Mouse (Mus musculus) MEL (cell line): ENCODE results near the gene Mmgt1. TPM values are rescaled to one million over a fixed set of nuclear protein-coding genes. Genes with fewer than 3 reads are reported as not detected.

ENCODE experiments used
- DNase-seq: peaks from one replicate; pipeline ENCODE4 v3.0.0; 2011; ENCODE audit warnings: low read depth, low spot score
- H3K27ac ChIP-seq: 2 replicates; pipeline ENCODE4 v1.5.1; 2012; ENCODE audit warnings: low read depth, mild to moderate bottlenecking, control low read depth, low read length, moderate library complexity; ENCODE audit not compliant: control insufficient read depth
- H3K27me3 ChIP-seq, 2 experiments: fragments of 150-350 bp in 1 of 2; sonication (generic) in 1 of 2; 2 replicates each; pipeline ENCODE4 v1.6.1; 2012; ENCODE audit warnings: low read length in 2 of 2, mild to moderate bottlenecking in 2 of 2, improper control_type of control experiment in 1 of 2, moderate library complexity in 1 of 2; ENCODE audit not compliant: insufficient read depth in 2 of 2, control insufficient read depth in 1 of 2
- H3K36me3 ChIP-seq, 2 experiments: 2 replicates each; pipeline ENCODE4 v1.6.1; 2012 to 2014; ENCODE audit warnings: low read length in 2 of 2, improper control_type of control experiment in 1 of 2, inconsistent platforms in 1 of 2, mild to moderate bottlenecking in 1 of 2; ENCODE audit not compliant: insufficient read depth in 2 of 2, control insufficient read depth in 1 of 2
- H3K4me1 ChIP-seq, 2 experiments: fragments of 150-350 bp in 1 of 2; sonication (generic) in 1 of 2; 2 replicates each; pipeline ENCODE4 v1.6.1; 2012; ENCODE audit warnings: low read length in 2 of 2, improper control_type of control experiment in 1 of 2, mild to moderate bottlenecking in 1 of 2; ENCODE audit not compliant: insufficient read depth in 2 of 2, control insufficient read depth in 1 of 2
- H3K4me3 ChIP-seq, 2 experiments: fragments of 150-350 bp in 1 of 2; sonication (generic) in 1 of 2; 2 replicates each; pipeline ENCODE4 v1.5.1; 2012; ENCODE audit warnings: low read depth in 2 of 2, low read length in 2 of 2, mild to moderate bottlenecking in 2 of 2, moderate library complexity in 2 of 2, control low read depth in 1 of 2, improper control_type of control experiment in 1 of 2; ENCODE audit not compliant: control insufficient read depth in 1 of 2, insufficient read depth in 1 of 2
- H3K79me2 ChIP-seq: 2 replicates; pipeline ENCODE4 v1.6.1; 2012; ENCODE audit warnings: mild to moderate bottlenecking, low read length, moderate library complexity; ENCODE audit not compliant: control insufficient read depth, poor library complexity, insufficient read depth
- H3K9ac ChIP-seq: 2 replicates; pipeline ENCODE4 v1.6.1; 2012; ENCODE audit warnings: low read depth, mild to moderate bottlenecking, control low read depth, low read length, moderate library complexity; ENCODE audit not compliant: control insufficient read depth, poor library complexity, severe bottlenecking
- H3K9me3 ChIP-seq: fragments of 150-350 bp; sonication (generic); replicated peaks from 2 replicates; pipeline ENCODE4 v1.6.1; 2012; ENCODE audit warnings: mild to moderate bottlenecking, low read length, improper control_type of control experiment, moderate library complexity; ENCODE audit not compliant: insufficient read depth
- CHD1 ChIP-seq: IDR thresholded peaks from 2 replicates; pipeline ENCODE4 v1.6.1; 2012; ENCODE audit warnings: low read depth, mild to moderate bottlenecking, inconsistent platforms, low read length, improper control_type of control experiment
- CHD2 ChIP-seq: IDR thresholded peaks from 2 replicates; pipeline ENCODE4 v1.6.1; 2011; ENCODE audit warnings: low read length, improper control_type of control experiment
- CTCF ChIP-seq, 3 experiments: IDR thresholded peaks in 2 of 3; conservative IDR thresholded peaks in 1 of 3; 2 replicates each; pipeline ENCODE4 v1.5.1; 2011 to 2012; ENCODE audit warnings: low read length in 3 of 3, low read depth in 2 of 3, mild to moderate bottlenecking in 2 of 3, improper control_type of control experiment in 1 of 3, inconsistent platforms in 1 of 3, mixed read lengths in 1 of 3, moderate library complexity in 1 of 3; ENCODE audit not compliant: control insufficient read depth in 1 of 3, insufficient read depth in 1 of 3, poor library complexity in 1 of 3, severe bottlenecking in 1 of 3
- ELF1 ChIP-seq: IDR thresholded peaks from 2 replicates; pipeline ENCODE4 v1.6.1; 2014; ENCODE audit warnings: low read depth, mild to moderate bottlenecking, inconsistent platforms, low read length, improper control_type of control experiment, moderate library complexity
- EP300 ChIP-seq, 2 experiments: IDR thresholded peaks; 2 replicates each; pipeline ENCODE4 v1.6.1; 2011; ENCODE audit warnings: improper control_type of control experiment in 2 of 2, low read length in 2 of 2, low read depth in 1 of 2, mild to moderate bottlenecking in 1 of 2
- ETS1 ChIP-seq: IDR thresholded peaks from 2 replicates; pipeline ENCODE4 v1.6.1; 2012; ENCODE audit warnings: low read depth, mild to moderate bottlenecking, inconsistent platforms, low read length, improper control_type of control experiment, moderate library complexity
- GATA1 ChIP-seq: IDR thresholded peaks from 2 replicates; pipeline ENCODE4 v1.6.1; 2011; ENCODE audit warnings: low read depth, low read length, improper control_type of control experiment
- HCFC1 ChIP-seq: IDR thresholded peaks from 2 replicates; pipeline ENCODE4 v1.6.1; 2012; ENCODE audit warnings: low read depth, mild to moderate bottlenecking, inconsistent platforms, low read length, improper control_type of control experiment, moderate library complexity
- JUND ChIP-seq: IDR thresholded peaks from 2 replicates; pipeline ENCODE4 v1.6.1; 2011; ENCODE audit warnings: low read depth, mild to moderate bottlenecking, improper control_type of control experiment, low read length
- KAT2A ChIP-seq: conservative IDR thresholded peaks from 2 replicates; pipeline ENCODE4 v1.6.1; 2012; ENCODE audit warnings: low read depth, low read length, improper control_type of control experiment, inconsistent platforms
- MAFK ChIP-seq: IDR thresholded peaks from 2 replicates; pipeline ENCODE4 v1.6.1; 2011; ENCODE audit warnings: low read depth, mild to moderate bottlenecking, low read length, improper control_type of control experiment, borderline replicate concordance
- MAX ChIP-seq: IDR thresholded peaks from 2 replicates; pipeline ENCODE4 v1.6.1; 2011; ENCODE audit warnings: low read length, improper control_type of control experiment
- MAZ ChIP-seq: IDR thresholded peaks from 2 replicates; pipeline ENCODE4 v1.6.1; 2012; ENCODE audit warnings: low read depth, mild to moderate bottlenecking, inconsistent platforms, low read length, improper control_type of control experiment
- MEF2A ChIP-seq: IDR thresholded peaks from 2 replicates; pipeline ENCODE4 v1.6.1; 2014; ENCODE audit warnings: low read depth, mild to moderate bottlenecking, inconsistent platforms, low read length, improper control_type of control experiment; ENCODE audit not compliant: poor library complexity, insufficient replicate concordance, severe bottlenecking; ENCODE audit errors: extremely low read depth
- MXI1 ChIP-seq: IDR thresholded peaks from 2 replicates; pipeline ENCODE4 v1.6.1; 2011; ENCODE audit warnings: mild to moderate bottlenecking, low read depth, low read length, improper control_type of control experiment
- MYB ChIP-seq: IDR thresholded peaks from 2 replicates; pipeline ENCODE4 v1.6.1; 2011; ENCODE audit warnings: mild to moderate bottlenecking, low read depth, low read length, improper control_type of control experiment
- MYC ChIP-seq: IDR thresholded peaks from 2 replicates; pipeline ENCODE4 v1.6.1; 2011; ENCODE audit warnings: low read depth, mild to moderate bottlenecking, low read length, improper control_type of control experiment, moderate library complexity
- NELFE ChIP-seq: IDR thresholded peaks from 2 replicates; pipeline ENCODE4 v1.6.1; 2011; ENCODE audit warnings: low read depth, low read length, improper control_type of control experiment
- NRF1 ChIP-seq: IDR thresholded peaks from 2 replicates; pipeline ENCODE4 v1.6.1; 2014; ENCODE audit warnings: low read depth, mild to moderate bottlenecking, inconsistent platforms, low read length, improper control_type of control experiment, moderate library complexity; ENCODE audit not compliant: poor library complexity, insufficient read depth, severe bottlenecking
- POLR2A ChIP-seq, 2 experiments: IDR thresholded peaks; 2 replicates each; pipeline ENCODE4 v1.6.1; 2011 to 2012; ENCODE audit warnings: low read length in 2 of 2, mild to moderate bottlenecking in 2 of 2, control low read depth in 1 of 2, improper control_type of control experiment in 1 of 2, low read depth in 1 of 2, moderate library complexity in 1 of 2; ENCODE audit not compliant: control insufficient read depth in 1 of 2, insufficient read depth in 1 of 2, poor library complexity in 1 of 2
- POLR2AphosphoS2 ChIP-seq: IDR thresholded peaks from 2 replicates; pipeline ENCODE4 v1.6.1; 2011; ENCODE audit warnings: low read length, improper control_type of control experiment
- RAD21 ChIP-seq: IDR thresholded peaks from 2 replicates; pipeline ENCODE4 v1.6.1; 2011; ENCODE audit warnings: mild to moderate bottlenecking, low read depth, low read length, improper control_type of control experiment
- RCOR1 ChIP-seq: IDR thresholded peaks from 2 replicates; pipeline ENCODE4 v1.6.1; 2012; ENCODE audit warnings: low read depth, mild to moderate bottlenecking, inconsistent platforms, low read length, improper control_type of control experiment
- SMC3 ChIP-seq: IDR thresholded peaks from 2 replicates; pipeline ENCODE4 v1.6.1; 2011; ENCODE audit warnings: low read depth, low read length, improper control_type of control experiment
- TBP ChIP-seq: IDR thresholded peaks from 2 replicates; pipeline ENCODE4 v1.8.0; 2011; ENCODE audit warnings: low read depth, low read length, improper control_type of control experiment
- USF1 ChIP-seq: IDR thresholded peaks from 2 replicates; pipeline ENCODE4 v1.6.1; 2014; ENCODE audit warnings: low read depth, mild to moderate bottlenecking, inconsistent platforms, low read length, improper control_type of control experiment, moderate library complexity
- USF2 ChIP-seq, 2 experiments: IDR thresholded peaks; 2 replicates each; pipeline ENCODE4 v1.6.1; 2011 to 2012; ENCODE audit warnings: improper control_type of control experiment in 2 of 2, low read length in 2 of 2, borderline replicate concordance in 1 of 2, inconsistent platforms in 1 of 2, low read depth in 1 of 2, mild to moderate bottlenecking in 1 of 2; ENCODE audit not compliant: insufficient read depth in 1 of 2
- ZC3H11A ChIP-seq: IDR thresholded peaks from 2 replicates; pipeline ENCODE4 v1.6.1; 2012; ENCODE audit warnings: low read depth, mild to moderate bottlenecking, inconsistent platforms, low read length, improper control_type of control experiment
- ZKSCAN1 ChIP-seq: IDR thresholded peaks from 2 replicates; pipeline ENCODE4 v1.6.1; 2012; ENCODE audit warnings: low read depth, mild to moderate bottlenecking, inconsistent platforms, low read length, improper control_type of control experiment, moderate library complexity
- ZMIZ1 ChIP-seq: IDR thresholded peaks from 2 replicates; pipeline ENCODE4 v1.6.1; 2012; ENCODE audit warnings: low read depth, mild to moderate bottlenecking, inconsistent platforms, low read length, improper control_type of control experiment, moderate library complexity
- polyA plus RNA-seq, 2 experiments: library from polyadenylated mRNA; stranded (reverse) in 1 of 2; unstranded in 1 of 2; fragments of >175 nt in 1 of 2; fragments of >200 nt in 1 of 2; gene quantifications; 2 replicates each; pipeline versions ENCODE4 v1.2.1 to v1.2.4; 2012; ENCODE audit warnings: low replicate concordance in 2 of 2, low read depth in 1 of 2; ENCODE audit not compliant: insufficient read length in 2 of 2, insufficient read depth in 1 of 2, missing spikeins in 1 of 2
- total RNA-seq: library from RNA; depleted of rRNA; stranded (reverse); fragments of 300-350 nt; gene quantifications from 2 replicates; pipeline ENCODE4 v1.2.3, GENCODE M21; 2012

Gene Mmgt1
- total and polyA plus RNA-seq, 3 experiments, result 16.9 to 45.6 (median 22.6) TPM

DNA sequence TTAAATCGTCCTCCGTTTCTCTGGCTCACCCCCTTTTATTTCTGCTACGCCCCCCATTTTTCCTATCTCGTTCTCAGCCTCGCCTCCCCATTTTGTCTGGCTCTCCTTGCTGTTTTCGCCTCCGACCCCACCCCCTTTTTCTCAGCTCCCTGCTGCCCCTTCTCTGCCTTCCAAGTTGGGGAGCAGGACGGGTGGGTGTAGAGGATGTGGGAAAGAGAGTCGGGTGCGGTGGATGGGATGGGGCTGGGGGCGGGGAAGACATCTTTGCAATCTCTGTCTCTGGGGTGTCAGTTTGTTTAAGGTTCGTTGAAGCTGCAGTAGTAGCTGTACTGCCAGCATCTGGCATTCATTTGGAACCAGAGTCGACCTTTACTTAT, 12.4 kb upstream of the Mmgt1 start:
- no peaks in the 10 kb centered on the region for H3K27me3 ChIP-seq
- peak overlapping the region; percentile 79 to 96 for H3K4me3 ChIP-seq
- no peak for DNase-seq
- peak overlapping the region; percentile 74 for H3K9ac ChIP-seq
- H3K27ac ChIP-seq, result no peak overlapping the region
- H3K9me3 ChIP-seq, result no peaks in the 10 kb centered on the region
- H3K4me1 ChIP-seq, result peaks cover 3 to 28% of the 10 kb centered on the region in 2 experiments; a peak in 3 of 4 replicates
- no peak for TF ChIP-seq CHD2
- TF ChIP-seq POLR2AphosphoS2, result no peak
- TF ChIP-seq EP300 (IDR thresholded peaks at IDR 0.05; ENCODE audit: low read depth in 1 of 2, low read length in 2 of 2), result no peak
- no peak for TF ChIP-seq ZC3H11A
- no peak for TF ChIP-seq TBP
- TF ChIP-seq ZKSCAN1, result no peak
- no peak for TF ChIP-seq NRF1
- no peak for TF ChIP-seq NELFE
- no peak for TF ChIP-seq SMC3
- no peak for TF ChIP-seq ELF1
- TF ChIP-seq RCOR1, result no peak
- TF ChIP-seq KAT2A, result no peak
- no peak for TF ChIP-seq MXI1
- no peak for TF ChIP-seq JUND
- no peak for TF ChIP-seq MEF2A
- TF ChIP-seq RAD21, result no peak
- no peak for TF ChIP-seq MYC
- peaks cover 0 to 25% of the 10 kb centered on the region in 2 experiments; a peak in 2 of 4 replicates for H3K36me3 ChIP-seq
- no peaks in the 10 kb centered on the region; the same call in 1 of the 2 replicates for H3K79me2 ChIP-seq

DNA sequence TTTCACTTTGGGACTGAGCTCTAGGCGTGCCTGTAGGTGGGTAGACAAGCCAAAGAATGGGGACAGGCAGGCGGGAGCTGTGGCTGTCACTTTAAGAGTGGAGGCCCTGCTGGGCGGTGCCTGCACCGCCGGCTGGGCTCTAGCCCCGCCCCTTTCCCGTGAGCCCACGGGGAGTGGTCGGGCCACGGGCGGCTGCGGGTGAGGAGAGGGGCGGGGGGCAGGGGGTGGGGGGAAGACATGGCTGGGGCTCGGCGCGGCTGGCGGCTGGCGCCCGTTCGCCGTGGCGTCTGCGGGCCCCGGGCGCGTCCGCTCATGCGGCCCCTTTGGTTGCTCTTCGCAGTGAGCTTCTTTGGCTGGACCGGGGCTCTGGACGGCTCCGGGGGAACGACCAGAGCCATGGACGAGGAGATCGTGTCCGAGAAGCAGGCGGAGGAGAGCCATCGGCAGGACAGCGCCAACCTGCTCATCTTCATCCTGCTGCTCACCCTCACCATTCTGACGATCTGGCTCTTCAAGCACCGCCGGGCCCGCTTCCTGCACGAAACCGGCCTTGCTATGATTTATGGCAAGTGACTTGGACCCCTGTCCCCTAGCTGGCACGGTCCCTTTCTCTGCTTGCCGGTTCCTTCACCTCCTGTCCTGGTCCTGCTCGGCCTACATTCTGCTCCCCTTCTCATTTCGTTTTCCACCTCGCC, 11.9 kb upstream of the Mmgt1 start, which contains the start of gene Slc9a6:
Gene Slc9a6, plus strand, starts transcription at position 135 of the 695 bp plus-strand sequence.
- peak within 1 kb of the TSS; percentile 74 for H3K9ac ChIP-seq
- peak within 1 kb of the TSS; percentile 79 to 96 for H3K4me3 ChIP-seq
- no peaks in the 10 kb centered on the region; the same call in 1 of the 2 replicates for H3K79me2 ChIP-seq
- peaks cover 0 to 25% of the 10 kb centered on the region in 2 experiments; a peak in 2 of 4 replicates for H3K36me3 ChIP-seq
- H3K27me3 ChIP-seq, result no peaks in the 10 kb centered on the region
- H3K4me1 ChIP-seq, result peaks cover 3 to 31% of the 10 kb centered on the region in 2 experiments; a peak in 3 of 4 replicates
- H3K27ac ChIP-seq, result peak within 1 kb of the TSS; percentile 97
- peak; percentile 82 for DNase-seq
- H3K9me3 ChIP-seq, result no peaks in the 10 kb centered on the region
- TF ChIP-seq MAZ (no peak), ZKSCAN1 (no peak), CTCF (IDR thresholded peaks at IDR 0.05 in 2 of 3, conservative IDR thresholded peaks at IDR 0.05 in 1 of 3; ENCODE audit: control insufficient read depth in 1 of 3, insufficient read depth in 1 of 3, low read depth in 2 of 3, low read length in 3 of 3, poor library complexity in 1 of 3, severe bottlenecking in 1 of 3) (no peak), CHD2 (no peak), MEF2A (no peak), HCFC1 (peak; percentile 56; the same call in 1 of the 2 replicates), SMC3 (no peak), USF2 (IDR thresholded peaks at IDR 0.05; ENCODE audit: borderline replicate concordance in 1 of 2, insufficient read depth in 1 of 2, low read depth in 1 of 2, low read length in 2 of 2) (no peak), MAX (no peak), CHD1 (no peak), GATA1 (no peak), NRF1 (no peak), POLR2A (IDR thresholded peaks at IDR 0.05; ENCODE audit: control insufficient read depth in 1 of 2, insufficient read depth in 1 of 2, low read depth in 1 of 2, low read length in 2 of 2, poor library complexity in 1 of 2) (peak in 1 of 2 experiments; percentile 50; a peak in 1 of 4 replicates), ZMIZ1 (no peak), MYB (no peak), ETS1 (no peak), NELFE (peak; percentile 35; the same call in 1 of the 2 replicates), MAFK (no peak), USF1 (no peak)
